Mouse (Mus musculus) E14TG2a.4 (cell line): ENCODE measurements around the gene Plekha5.
A peak's percentile ranks its signal among the peaks of the same experiment; 100 is the strongest.
"Not testable (repeated sequence)": the region's sequence is repeated elsewhere in the genome, so short reads cannot be mapped to it uniquely, and the experiment has no call there.

Source experiments
- H3K27me3 ChIP-seq: 2 replicates; pipeline ENCODE4 v1.6.1; 2014; ENCODE audit warnings: low read length, control low read depth; ENCODE audit not compliant: insufficient read depth
- H3K36me3 ChIP-seq: 2 replicates; pipeline ENCODE4 v1.6.1; 2014; ENCODE audit warnings: low read length, control low read depth; ENCODE audit not compliant: insufficient read depth
- H3K4me1 ChIP-seq: replicated peaks from 2 replicates; pipeline ENCODE4 v1.6.1; 2014; ENCODE audit warnings: low read depth, low read length, control low read depth
- H3K4me3 ChIP-seq: replicated peaks from 2 replicates; pipeline ENCODE4 v1.5.1; 2014; ENCODE audit warnings: mild to moderate bottlenecking, low read length
- H3K9me3 ChIP-seq: 2 replicates; pipeline ENCODE4 v1.6.1; 2014; ENCODE audit warnings: low read length, control low read depth
- CTCF ChIP-seq: conservative IDR thresholded peaks from 2 replicates; pipeline ENCODE4 v1.5.1; 2014; ENCODE audit warnings: low read length
- NANOG ChIP-seq: IDR thresholded peaks from 2 replicates; pipeline ENCODE4 v1.6.1; 2014; ENCODE audit warnings: borderline replicate concordance, low read length, mixed read lengths
- POU5F1 ChIP-seq: IDR thresholded peaks from 2 replicates; pipeline ENCODE4 v1.6.1; 2014; ENCODE audit warnings: low read length, borderline replicate concordance

Plekha5 gene

GRCm38 (mm10) chr6:140515550-140515949 lies 91.7 kb downstream of the Plekha5 start:
- TF ChIP-seq POU5F1: no peak
- no peak for TF ChIP-seq NANOG
- no peak for TF ChIP-seq CTCF
- no peaks in the 10 kb centered on the region for H3K36me3 ChIP-seq
- peaks cover 52% of the 10 kb centered on the region for H3K4me1 ChIP-seq
- no peaks in the 10 kb centered on the region for H3K27me3 ChIP-seq
- no peaks in the 10 kb centered on the region for H3K9me3 ChIP-seq
- H3K4me3 ChIP-seq: no peak overlapping the region

- peaks cover 58% of the 10 kb centered on the region for H3K4me1 ChIP-seq
- no peaks in the 10 kb centered on the region for H3K36me3 ChIP-seq
- H3K4me3 ChIP-seq: no peak overlapping the region
- no peaks in the 10 kb centered on the region for H3K9me3 ChIP-seq
- no peak for TF ChIP-seq CTCF
- TF ChIP-seq NANOG: no peak
- TF ChIP-seq POU5F1: no peak
- no peaks in the 10 kb centered on the region for H3K27me3 ChIP-seq
Measured at GRCm38 (mm10) chr6:140516202-140516601, 92.3 kb downstream of the Plekha5 start.

GRCm38 (mm10) chr6:140517188-140517587 lies 93.3 kb downstream of the Plekha5 start:
- H3K4me1 ChIP-seq: peaks cover 60% of the 10 kb centered on the region
- TF ChIP-seq CTCF (peak; percentile 95), NANOG (no peak), POU5F1 (no peak)
- H3K4me3 ChIP-seq: no peak overlapping the region
- H3K9me3 ChIP-seq: no peaks in the 10 kb centered on the region
- no peaks in the 10 kb centered on the region for H3K36me3 ChIP-seq
- no peaks in the 10 kb centered on the region for H3K27me3 ChIP-seq

- no peak for TF ChIP-seq POU5F1
- no peak for TF ChIP-seq CTCF
- TF ChIP-seq NANOG: no peak
- Histone ChIP-seq H3K4me3 (0 out of 2 replicates have a peak overlapping the region, but pooled peaks have one; percentile 20), H3K27me3 (no peaks in the 10 kb centered on the region), H3K4me1 (peaks cover 46% of the 10 kb centered on the region), H3K36me3 (no peaks in the 10 kb centered on the region; the same call in 1 of the 2 replicates), H3K9me3 (no peaks in the 10 kb centered on the region)
Measured at GRCm38 (mm10) chr6:140519019-140519418, 95.2 kb downstream of the Plekha5 start.

- no peaks in the 10 kb centered on the region; the same call in 1 of the 2 replicates for H3K36me3 ChIP-seq
- no peaks in the 10 kb centered on the region for H3K9me3 ChIP-seq
- H3K27me3 ChIP-seq: no peaks in the 10 kb centered on the region
- TF ChIP-seq CTCF: no peak
- no peak for TF ChIP-seq POU5F1
- no peak for TF ChIP-seq NANOG
- peak overlapping the region; percentile 20; the same call in 1 of the 2 replicates for H3K4me3 ChIP-seq
- peaks cover 41% of the 10 kb centered on the region for H3K4me1 ChIP-seq
Measured at GRCm38 (mm10) chr6:140519488-140520159, 95.8 kb downstream of the Plekha5 start.

GRCm38 (mm10) chr6:140520961-140521360 lies 97.1 kb downstream of the Plekha5 start:
- no peaks in the 10 kb centered on the region for H3K27me3 ChIP-seq
- H3K36me3 ChIP-seq: peaks cover 4% of the 10 kb centered on the region; the same call in 1 of the 2 replicates
- TF ChIP-seq POU5F1: no peak
- no peak for TF ChIP-seq NANOG
- H3K4me3 ChIP-seq: no peak overlapping the region
- H3K4me1 ChIP-seq: peaks cover 37% of the 10 kb centered on the region
- H3K9me3 ChIP-seq: no peaks in the 10 kb centered on the region

- TF ChIP-seq CTCF (no peak), POU5F1 (no peak), NANOG (no peak)
- Histone ChIP-seq H3K4me1 (peaks cover 29% of the 10 kb centered on the region), H3K4me3 (no peak overlapping the region), H3K9me3 (no peaks in the 10 kb centered on the region), H3K36me3 (peaks cover 4% of the 10 kb centered on the region; the same call in 1 of the 2 replicates), H3K27me3 (no peaks in the 10 kb centered on the region)
Measured at GRCm38 (mm10) chr6:140521832-140522231, 98.0 kb downstream of the Plekha5 start.

- H3K4me3 ChIP-seq: no peak overlapping the region
- no peaks in the 10 kb centered on the region for H3K27me3 ChIP-seq
- H3K4me1 ChIP-seq: peaks cover 26% of the 10 kb centered on the region
- TF ChIP-seq CTCF (no peak), POU5F1 (no peak), NANOG (no peak)
- H3K9me3 ChIP-seq: no peaks in the 10 kb centered on the region
- H3K36me3 ChIP-seq: peaks cover 13% of the 10 kb centered on the region
Measured at GRCm38 (mm10) chr6:140523600-140523999, 99.7 kb downstream of the Plekha5 start.

- H3K4me1 ChIP-seq: peaks cover 13% of the 10 kb centered on the region
- H3K36me3 ChIP-seq: peaks cover 17% of the 10 kb centered on the region
- H3K9me3 ChIP-seq: no peaks in the 10 kb centered on the region
- no peak overlapping the region for H3K4me3 ChIP-seq
- TF ChIP-seq POU5F1 (no peak), CTCF (no peak), NANOG (no peak)
- no peaks in the 10 kb centered on the region for H3K27me3 ChIP-seq
Measured at GRCm38 (mm10) chr6:140528414-140528813, 104.6 kb downstream of the Plekha5 start.

GRCm38 (mm10) chr6:140532858-140533257 lies 109.0 kb downstream of the Plekha5 start:
- Histone ChIP-seq H3K4me1 (peaks cover 38% of the 10 kb centered on the region), H3K36me3 (peaks cover 11% of the 10 kb centered on the region)
- not testable (repeated sequence) for H3K27me3 ChIP-seq, H3K4me3 ChIP-seq, H3K9me3 ChIP-seq
